Mouse (Mus musculus): ENCODE measurements at regions not wholly inside any gene's neighbourhood (a gene's known extent, or its start where the extent isn't known, plus 50 kb on each side); places are given as distances from the start of the nearest gene placed in this dataset.
A peak's percentile ranks its signal among the peaks of the same experiment; 100 is the strongest.

DNA sequence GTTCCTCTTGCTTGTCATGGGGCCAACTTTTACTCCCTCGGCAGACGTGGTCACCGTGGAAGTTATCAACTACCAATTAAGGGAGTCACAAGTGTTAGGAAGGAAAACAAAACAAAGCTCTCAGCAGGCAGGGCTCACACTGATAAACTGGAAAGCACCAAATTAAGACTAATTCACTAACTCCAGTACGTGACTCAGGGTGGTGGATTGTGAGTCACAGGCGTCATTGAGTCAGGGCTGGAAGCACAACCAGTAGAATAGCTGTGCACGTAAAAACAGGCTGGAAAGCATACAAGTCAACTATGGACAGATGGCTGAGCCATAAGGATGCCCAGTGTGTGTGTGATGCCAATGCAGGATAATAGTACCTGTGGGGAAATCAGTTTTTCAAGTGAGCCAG, 204.9 kb downstream of the Gja1 start:
- intact Hi-C loops (cut with DNase I) = no loop called here

DNA sequence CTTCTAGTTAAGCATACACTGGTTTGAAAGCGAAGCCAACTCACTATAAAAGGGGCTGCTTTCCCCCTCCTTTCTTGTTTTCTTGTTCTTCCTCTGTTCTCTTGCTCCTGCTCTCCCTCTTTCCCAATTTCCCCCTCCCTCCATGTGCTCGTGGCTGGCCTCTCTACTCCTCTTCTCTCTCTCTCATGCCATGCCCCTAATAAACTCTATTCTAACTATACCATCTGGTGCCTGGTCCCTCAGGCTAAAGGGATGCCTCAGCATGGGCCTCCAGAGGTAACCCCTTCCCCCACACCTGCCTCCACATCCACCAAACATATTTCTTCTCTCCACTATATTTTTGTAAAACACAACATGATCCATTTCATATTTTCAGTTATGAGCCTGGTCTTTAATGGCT, 210.1 kb downstream of the Gja1 start:
- intact Hi-C loops (cut with DNase I) = no loop called here
- no peak for DNase-seq

More for the DNA sequence above, 204.9 kb downstream of the Gja1 start:
- DNase-seq = no peak

DNA sequence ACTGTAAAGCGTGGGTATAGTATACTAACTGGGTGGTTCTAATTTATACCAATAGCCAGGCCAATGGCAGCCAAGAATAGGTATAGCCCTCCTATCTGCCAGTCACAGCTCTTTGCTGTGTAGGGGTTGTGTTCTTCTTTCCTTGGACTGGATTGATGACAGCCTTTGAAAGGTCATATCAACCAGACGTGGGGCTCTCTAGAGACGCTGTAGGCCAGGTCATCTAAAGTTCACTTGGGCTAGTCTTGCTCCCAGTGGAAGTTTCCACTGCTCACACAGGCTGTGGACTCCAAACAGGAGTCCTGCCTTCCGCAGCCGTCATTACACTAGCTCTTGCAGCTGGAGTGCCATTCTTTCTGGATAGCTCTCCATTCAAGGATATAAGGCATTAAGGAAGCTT, 220.3 kb downstream of the Gja1 start:
- no peak for DNase-seq
- intact Hi-C loops (cut with DNase I) = loop anchor here (10.0 kb wide), 1 partner anchor 223 kb away; the partner anchor contains the start of gene Gja1

DNA sequence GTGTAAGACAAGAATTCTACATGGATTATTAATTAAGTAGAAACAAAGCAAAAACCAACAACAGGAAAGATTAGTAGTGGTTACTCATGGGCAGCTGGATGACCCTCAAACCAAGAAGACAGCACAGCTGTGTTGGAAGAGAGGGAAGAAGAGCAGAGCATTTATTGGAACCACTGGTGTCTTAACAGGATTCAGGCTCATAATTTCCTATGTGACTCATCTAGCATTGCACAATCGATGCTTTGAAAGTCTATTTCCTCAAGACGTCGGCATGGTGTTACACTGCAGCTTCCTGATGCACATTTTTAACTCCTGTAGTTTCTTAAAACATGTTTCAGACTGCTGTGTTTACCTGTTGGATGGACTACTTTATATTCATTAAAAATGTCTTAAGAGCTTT, 221.1 kb downstream of the Gja1 start:
- intact Hi-C loops (cut with DNase I) = loop anchor here (10.0 kb wide), 1 partner anchor 223 kb away; the partner anchor contains the start of gene Gja1
- DNase-seq = no peak

DNA sequence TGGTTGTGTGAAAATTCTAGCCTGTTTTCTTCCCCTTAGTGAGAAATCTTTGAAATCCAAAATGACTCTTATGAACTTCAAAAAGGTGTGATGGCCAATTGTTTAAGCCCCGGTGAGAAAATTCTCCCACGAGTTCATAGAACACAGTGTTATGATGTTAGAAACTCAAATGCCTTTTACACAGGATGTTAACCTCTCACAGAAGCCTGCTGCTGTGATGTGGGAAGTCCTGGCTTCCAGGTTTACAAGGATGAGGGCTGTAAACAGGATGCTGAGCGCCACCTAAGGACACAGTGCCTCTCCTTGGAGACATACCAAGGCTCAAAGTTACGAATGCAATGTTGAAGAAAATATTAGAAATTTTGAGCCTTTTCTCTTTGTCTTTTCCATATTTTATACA, 222.8 kb downstream of the Gja1 start:
- intact Hi-C loops (cut with DNase I) = loop anchor here (10.0 kb wide), 1 partner anchor 225 kb away; the partner anchor contains the start of gene Gja1
- DNase-seq = no peak

DNA sequence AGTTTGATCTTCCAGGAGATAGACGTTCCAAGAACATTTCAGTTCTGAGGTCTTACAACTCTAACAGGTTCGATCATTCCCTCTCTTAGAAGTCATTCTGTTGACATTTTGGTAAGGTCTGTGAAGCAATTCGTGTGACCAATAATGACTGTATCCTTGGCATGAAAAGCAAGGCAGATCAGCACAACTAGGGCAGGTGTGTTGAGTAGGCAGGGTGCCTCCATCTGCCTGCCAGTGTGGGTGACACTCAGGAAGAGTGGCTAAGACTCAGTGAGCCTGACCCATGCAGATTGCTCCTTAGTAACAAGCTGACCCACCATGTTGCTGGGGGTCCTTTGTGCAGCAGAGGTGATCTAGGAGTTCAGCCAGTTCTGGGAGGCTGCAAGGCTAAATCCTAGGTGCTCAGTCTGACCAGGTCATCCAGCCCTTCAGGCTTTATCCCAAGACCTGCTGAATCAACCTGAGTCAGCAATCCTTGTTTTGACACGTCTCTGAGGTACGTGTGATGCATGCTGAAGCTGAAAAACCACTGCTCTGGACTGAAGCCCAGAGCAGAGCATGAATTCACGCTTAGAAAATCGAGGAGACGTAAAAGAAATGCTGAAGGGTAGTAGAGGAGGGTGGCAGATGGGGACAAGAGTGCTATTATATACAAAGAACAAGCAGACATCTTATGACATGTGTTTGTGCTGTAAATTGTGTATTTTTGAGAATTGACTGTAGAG, 234.6 kb downstream of the Gja1 start:
- intact Hi-C loops (cut with DNase I) = no loop called here
- no peak for DNase-seq

DNA sequence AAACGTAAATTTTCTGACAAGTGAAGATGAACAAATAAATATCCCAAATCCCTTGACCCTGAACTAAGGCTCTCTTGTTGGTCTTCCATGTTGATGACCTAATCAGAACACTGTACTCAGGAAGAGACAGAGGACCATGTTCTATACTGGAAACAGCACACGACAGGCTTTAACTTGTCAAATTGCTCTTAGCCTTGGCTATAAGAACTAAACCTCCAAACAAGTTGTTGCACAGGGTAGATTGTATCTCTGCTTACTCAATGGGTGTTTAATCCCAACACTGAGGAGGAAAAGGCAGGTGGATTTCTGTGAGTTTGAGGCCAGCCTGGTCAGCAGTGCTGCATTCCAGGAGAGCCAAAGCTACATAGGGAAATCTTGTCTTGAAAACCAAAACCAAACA, 265.5 kb downstream of the Gja1 start:
- no peak for DNase-seq
- intact Hi-C loops (cut with DNase I) = no loop called here

DNA sequence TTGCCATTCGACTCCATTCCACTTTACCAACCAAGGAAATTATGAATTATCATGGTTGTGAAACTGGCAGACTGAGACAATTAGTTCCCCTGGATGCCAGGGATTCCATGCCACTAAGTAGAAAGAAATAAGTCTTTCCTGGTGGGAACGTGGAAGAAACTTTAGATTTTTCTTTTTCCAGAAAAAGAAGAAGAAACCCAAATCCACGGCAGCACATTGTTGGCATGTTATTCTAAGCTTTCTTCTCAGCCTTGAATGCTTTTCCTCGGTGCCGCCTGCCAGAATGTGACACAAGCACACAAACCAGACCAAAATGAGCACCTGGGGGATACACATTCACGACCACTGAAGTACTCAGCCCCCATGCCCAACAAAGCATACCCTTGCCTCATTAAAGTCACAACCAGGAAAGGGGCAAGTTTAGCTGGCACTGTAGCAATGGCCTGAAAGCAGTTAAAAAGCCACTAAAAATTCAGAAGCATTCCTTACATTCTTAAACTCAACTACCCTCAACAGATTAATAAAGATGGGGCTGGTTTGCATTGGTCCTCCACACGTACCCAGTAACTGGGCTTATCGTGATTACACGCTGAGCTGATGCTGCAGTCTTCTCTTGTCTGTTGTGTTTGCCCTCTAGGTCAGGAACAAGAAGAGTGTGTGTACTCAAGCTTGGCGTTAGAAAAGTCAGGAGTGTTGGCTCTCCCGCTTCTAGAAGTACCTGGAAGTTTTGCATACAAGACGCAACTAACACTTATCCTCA, 266.4 kb downstream of the Gja1 start:
- intact Hi-C loops (cut with DNase I) = no loop called here
- no peak for DNase-seq

DNA sequence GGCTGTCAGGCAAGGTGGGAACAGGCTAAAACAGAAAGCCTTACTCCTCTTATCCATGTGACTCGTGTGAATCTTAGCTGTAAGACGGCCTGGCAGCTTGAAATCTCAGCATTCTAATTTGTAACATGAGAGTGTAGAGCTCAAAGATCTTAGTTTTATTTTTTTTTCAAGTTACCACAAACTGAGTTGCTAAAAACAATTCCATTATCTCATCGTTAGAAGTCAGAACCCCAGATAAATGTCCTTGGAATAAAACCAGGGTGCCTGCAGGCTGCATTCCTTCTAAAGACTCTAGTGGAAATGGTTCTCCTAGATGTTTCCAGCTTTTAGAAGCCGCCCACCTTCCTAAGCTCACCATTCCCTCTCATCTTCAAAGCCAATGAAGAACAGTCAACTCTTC, 283.4 kb downstream of the Gja1 start:
- DNase-seq = no peak
- intact Hi-C loops (cut with DNase I) = no loop called here

DNA sequence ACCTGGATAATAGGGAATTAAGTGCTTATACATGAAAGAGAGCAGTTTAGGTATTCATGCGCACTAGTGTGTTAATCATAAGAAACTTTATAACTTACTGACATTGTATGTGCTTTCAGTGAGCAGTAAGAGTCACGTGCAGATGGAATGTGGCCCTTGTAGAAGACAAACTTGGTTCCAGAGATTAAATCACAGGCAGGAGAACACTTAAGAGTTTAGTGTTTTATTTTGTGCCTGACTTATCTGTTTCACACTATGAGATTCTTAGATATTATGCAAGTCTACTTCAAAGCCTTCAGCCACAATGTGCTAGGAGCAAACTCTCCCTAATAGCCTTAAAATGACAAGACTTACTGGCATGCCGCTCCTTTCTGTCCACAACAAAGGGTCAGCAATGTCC, 296.8 kb downstream of the Gja1 start:
- DNase-seq = no peak
- intact Hi-C loops (cut with DNase I) = no loop called here

DNA sequence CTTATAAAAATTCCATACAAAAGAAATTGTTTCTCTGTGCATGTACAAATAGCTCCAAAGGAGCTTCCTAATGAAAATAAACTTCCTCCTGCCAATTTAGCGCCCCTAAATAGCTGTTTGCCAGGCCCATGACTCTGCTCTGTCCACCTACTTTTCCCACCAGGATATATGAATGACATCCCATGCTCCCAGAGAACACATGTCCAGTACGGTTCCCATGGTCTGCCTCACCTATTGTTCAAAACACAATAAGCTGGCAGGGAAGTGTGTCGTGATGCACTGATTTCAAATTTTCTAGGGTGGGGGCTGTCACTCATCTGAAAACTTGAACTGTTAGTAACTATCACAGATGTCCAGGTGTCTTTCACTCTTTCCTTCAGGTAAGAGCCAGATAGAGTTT, 305.8 kb downstream of the Gja1 start:
- intact Hi-C loops (cut with DNase I) = no loop called here
- DNase-seq = no peak

DNA sequence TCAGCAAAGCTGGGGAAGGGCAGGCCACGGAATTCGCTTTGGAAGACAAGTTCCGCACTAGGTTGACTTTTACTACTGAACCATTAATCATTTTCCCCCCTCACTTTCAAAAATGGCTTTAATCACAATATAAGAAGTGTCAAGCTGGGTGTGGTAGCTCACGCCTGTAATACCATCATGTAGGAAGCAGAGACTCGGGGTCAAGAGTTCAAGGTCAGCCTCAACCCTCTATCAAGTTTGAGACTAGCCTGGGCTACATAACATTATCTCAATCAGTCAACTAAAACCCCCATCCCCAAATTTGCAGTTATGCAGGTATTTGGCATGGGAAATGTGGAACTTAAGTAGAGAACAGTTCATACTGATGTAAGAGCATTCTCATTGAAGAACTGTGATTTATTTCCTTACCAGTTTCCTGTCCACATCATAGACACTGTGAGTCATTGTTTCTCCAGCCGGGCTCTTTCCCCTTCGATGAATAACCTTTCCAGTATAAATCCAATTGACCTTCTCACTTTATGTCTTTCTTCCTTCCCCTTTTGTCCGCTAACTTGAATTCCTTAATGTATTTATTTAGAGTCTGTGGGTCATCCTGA, 308.6 kb downstream of the Gja1 start:
- no peak for DNase-seq
- intact Hi-C loops (cut with DNase I) = no loop called here

DNA sequence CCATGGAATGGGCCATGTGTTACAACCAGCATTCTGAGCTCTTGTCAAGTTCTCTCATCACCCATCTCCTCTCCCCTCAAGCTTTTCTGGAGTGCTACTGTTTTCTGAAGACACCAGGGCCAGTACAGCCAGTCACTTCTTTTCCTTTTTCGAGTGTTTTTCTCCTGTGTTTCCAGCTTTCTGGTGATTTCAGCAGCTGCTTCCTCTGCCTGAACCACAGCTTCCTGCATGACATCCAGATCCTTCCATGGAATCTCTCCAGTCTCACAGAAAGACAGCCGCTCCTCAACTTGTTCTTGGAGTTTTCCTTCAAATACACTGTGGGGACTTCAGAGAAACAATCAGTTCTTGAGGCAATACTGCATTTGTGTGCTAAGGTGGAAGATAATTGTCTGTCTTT, 314.3 kb downstream of the Gja1 start:
- intact Hi-C loops (cut with DNase I) = no loop called here
- DNase-seq = no peak

DNA sequence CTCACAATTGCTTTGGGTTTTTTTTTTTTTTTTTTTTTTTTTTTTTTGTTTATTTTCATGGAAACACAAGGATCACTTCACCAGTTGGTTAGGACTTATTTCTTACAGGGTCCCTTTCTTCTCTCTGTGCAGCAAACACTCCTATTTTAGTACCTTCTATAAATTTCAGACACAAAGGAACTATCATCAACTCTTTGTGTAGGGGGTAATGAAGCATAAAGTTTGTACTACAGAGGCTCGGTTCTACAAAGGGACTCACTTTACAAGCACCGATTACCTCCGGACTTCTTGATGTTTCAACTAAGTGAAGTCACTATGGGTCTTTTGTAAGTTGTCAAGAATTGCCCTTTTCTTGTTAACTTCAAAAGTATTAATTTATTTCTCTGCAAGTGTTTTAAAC, 318.0 kb downstream of the Gja1 start:
- no peak for DNase-seq
- intact Hi-C loops (cut with DNase I) = no loop called here

DNA sequence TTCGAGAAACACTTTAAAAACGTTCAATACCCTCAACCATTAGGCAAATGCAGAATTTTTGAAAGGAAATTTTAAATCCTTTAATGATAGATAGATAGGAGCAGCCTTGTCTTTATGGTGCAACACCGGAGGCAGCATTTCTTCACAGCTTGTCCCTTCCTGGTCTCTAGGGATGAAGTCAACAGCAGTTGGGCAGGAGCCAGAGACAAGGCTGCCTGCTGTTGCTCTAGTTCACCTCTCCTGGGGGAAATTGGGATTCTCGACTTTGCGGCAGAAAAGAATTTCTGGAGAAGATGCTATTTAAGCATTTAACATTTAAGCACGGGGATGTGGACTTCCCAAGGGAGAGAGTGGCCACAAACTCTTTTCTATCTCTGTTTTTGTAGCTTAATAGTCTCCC, 323.0 kb downstream of the Gja1 start:
- intact Hi-C loops (cut with DNase I) = no loop called here
- DNase-seq = peak in 1 of 2 experiments; percentile 34

DNA sequence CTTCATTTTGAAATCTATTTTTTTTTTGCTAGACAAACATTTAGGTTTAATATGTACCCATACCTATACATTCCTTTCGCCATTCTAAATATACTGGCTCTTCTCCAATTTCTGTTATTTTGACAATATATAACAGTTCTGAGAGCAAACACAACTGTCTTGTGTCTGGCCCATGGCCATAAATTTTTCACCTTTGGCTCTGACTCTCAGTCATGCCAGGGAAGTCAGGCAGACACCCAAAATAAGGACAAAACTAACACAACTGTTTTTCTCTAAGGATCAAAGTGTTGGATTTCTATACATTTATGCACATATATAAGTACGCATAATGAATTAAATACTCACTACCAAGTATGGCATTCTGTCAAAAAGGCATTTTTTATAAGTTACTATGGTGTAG, 331.3 kb downstream of the Gja1 start:
- intact Hi-C loops (cut with DNase I) = no loop called here
- no peak for DNase-seq

DNA sequence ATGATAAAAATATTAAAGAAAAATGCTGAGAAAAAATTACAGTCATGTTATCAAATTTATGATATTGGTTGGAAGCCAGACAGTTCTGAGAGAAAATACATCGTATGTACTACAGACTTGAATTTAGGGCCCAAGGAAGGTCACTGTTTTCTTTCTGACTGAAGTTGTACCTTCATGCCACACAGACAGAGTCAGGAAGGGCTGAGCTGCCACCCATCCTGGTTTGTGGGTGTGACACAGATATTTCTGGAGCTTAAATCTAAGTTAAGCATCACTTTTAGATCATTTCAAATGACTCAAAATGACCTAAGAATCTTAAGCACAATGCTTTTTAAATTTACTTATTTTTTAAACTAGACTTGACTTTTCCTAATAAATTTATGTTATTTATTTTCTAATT, 331.8 kb downstream of the Gja1 start:
- DNase-seq = no peak
- intact Hi-C loops (cut with DNase I) = no loop called here

DNA sequence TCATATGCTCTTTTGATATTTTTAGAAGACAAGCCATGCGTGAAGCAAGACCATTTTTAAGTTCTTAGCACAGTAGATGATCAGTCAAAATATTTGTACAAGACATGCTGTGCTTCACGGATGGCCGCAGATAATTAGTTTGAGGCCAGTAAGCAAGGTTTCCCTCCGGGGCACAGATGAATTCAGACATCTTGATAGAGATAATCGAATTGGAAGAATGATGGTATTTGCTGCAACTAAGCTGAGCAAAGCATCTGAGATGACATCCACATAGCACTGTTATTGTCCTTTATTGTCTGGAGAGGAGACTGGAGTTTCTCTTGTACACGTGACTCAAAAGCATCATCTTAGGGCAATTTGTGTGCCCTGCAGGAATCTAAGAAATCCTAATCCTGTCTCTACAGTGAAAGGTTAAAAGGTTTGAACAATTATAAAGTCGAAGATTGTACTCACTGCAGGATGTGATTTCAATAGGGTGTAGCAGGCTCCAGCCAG, 335.5 kb downstream of the Gja1 start:
- intact Hi-C loops (cut with DNase I) = no loop called here
- DNase-seq = no peak

DNA sequence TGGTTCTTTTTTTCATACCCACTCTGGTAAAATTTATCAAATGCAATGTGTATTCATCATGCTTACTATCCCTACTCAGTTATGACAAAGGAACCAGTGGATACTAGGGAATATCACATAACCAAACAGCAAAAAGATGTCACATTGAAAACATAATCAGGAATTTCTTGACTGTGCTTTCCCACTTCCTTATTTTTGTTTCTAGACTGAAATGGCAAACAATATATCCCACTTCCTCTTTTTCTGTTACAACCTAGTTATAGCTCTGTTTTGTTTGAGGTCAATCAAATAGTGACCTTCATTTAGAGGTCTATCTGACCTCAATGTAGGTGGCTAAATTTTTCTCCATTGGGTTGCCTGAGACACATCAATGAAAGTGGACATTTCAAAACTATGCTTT, 359.9 kb downstream of the Gja1 start:
- intact Hi-C loops (cut with DNase I) = no loop called here
- DNase-seq = no peak

DNA sequence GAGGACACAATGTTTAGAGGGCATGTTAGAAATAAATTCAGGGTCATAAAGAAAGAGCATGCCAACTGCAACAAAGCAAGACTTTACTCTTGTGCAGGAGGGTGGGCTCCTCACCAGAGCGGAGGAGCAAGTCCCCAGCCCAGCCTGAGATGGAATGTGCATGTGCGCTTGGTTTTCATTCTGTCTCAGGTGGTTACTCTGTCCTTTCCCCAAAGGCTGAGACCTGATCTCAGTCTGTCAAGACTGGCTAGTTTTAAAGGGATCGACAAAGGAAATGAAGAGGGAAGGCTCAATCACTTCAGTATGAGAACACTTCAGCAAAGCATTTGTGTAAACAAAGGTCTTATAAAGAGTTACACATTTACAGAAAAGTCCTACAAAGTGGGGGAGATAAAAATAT, 362.5 kb downstream of the Gja1 start:
- DNase-seq = no peak
- intact Hi-C loops (cut with DNase I) = no loop called here

DNA sequence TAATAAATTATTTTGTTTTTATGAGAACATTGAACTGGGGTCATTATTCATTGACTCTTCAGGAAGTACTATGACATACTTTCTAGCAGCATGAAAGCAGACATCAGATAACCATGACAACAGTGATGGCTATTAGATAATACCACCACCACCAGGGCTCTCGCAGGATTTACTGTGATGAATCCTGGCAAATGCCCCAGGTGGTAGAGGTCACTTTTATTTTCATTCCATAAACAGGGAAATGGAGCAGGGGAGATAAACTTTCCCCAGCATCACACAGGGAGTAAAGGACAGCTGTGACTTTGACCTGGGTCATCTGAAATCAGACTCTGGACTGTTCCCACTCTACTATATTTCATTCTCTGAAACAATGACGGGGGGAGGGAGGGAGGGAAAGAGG, 375.0 kb downstream of the Gja1 start:
- intact Hi-C loops (cut with DNase I) = no loop called here

DNA sequence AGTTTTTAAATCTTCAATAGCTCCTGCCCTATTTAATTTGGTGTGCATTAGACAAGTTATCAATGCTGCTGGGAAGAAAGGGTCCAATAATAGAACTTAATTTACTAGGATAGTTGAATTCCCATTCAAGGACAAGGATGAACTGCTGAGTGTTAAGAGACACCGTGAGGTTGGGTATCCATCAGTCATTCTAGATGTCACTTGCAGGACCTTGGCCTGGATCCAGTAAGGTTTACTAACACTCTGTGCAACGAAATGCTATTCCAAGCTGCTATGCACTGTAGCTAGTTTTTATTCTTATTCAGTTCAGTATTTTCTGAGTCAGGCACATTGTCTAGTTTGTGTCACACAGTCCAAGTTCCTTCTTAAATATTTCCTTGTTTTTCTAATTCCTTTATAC, 376.4 kb downstream of the Gja1 start:
- intact Hi-C loops (cut with DNase I) = no loop called here

More for the DNA sequence above, 375.0 kb downstream of the Gja1 start:
- no peak for DNase-seq

More for the DNA sequence above, 376.4 kb downstream of the Gja1 start:
- DNase-seq = no peak

Data from gastrocnemius, postnatal 36 days (tissue).